Mouse (Mus musculus) stomach, postnatal 0 days (tissue): ENCODE results near the gene 9530068E07Rik. TPM values are rescaled to one million over a fixed set of nuclear protein-coding genes. Genes with fewer than 3 reads are reported as not detected.

ENCODE experiments used
- ATAC-seq: fragments of 200-750 bp; cut with Nextera tagmentation; 2 replicates; pipeline ENCODE4 v1.8.0; 2017; ENCODE audit not compliant: low FRiP score, low TSS enrichment
- DNase-seq: peaks from one replicate; pipeline ENCODE4 v3.0.0-alpha.2; 2016; ENCODE audit warnings: low spot score
- H3K27ac ChIP-seq: fragments of 300-500 bp; sonication (generic); replicated peaks from 2 replicates; pipeline ENCODE4 v1.5.1; 2014; ENCODE audit warnings: mild to moderate bottlenecking, control low read depth
- H3K27me3 ChIP-seq: fragments of 300-500 bp; sonication (generic); 2 replicates; pipeline ENCODE4 v1.6.1; 2014; ENCODE audit warnings: low read length; ENCODE audit not compliant: control insufficient read depth, insufficient read depth
- H3K36me3 ChIP-seq: fragments of 300-500 bp; sonication (generic); 2 replicates; pipeline ENCODE4 v1.6.1; 2014; ENCODE audit warnings: low read length, mixed read lengths; ENCODE audit not compliant: control insufficient read depth, insufficient read depth
- H3K4me1 ChIP-seq: fragments of 300-500 bp; sonication (generic); replicated peaks from 2 replicates; pipeline ENCODE4 v1.6.1; 2014; ENCODE audit warnings: antibody characterized with exemption; ENCODE audit not compliant: control insufficient read depth, insufficient read depth
- H3K4me2 ChIP-seq: fragments of 300-500 bp; sonication (generic); replicated peaks from 2 replicates; pipeline ENCODE4 v1.6.1; 2014; ENCODE audit warnings: low read depth, mild to moderate bottlenecking, control low read depth, moderate library complexity
- H3K4me3 ChIP-seq: fragments of 300-500 bp; sonication (generic); 2 replicates; pipeline ENCODE4 v1.5.1; 2014; ENCODE audit warnings: low read depth, low read length, control low read depth
- H3K9ac ChIP-seq: fragments of 300-500 bp; sonication (generic); 2 replicates; pipeline ENCODE4 v1.6.1; 2014; ENCODE audit warnings: mild to moderate bottlenecking, low read length, control low read depth, mixed read lengths
- H3K9me3 ChIP-seq: fragments of 300-500 bp; sonication (generic); 2 replicates; pipeline ENCODE4 v1.6.1; 2016; ENCODE audit warnings: low read length; ENCODE audit not compliant: control insufficient read depth
- CTCF ChIP-seq: IDR thresholded peaks from 2 replicates; pipeline ENCODE4 v1.5.1; 2016; ENCODE audit warnings: antibody characterized with exemption, low read depth, mild to moderate bottlenecking, moderate library complexity
- EP300 ChIP-seq: optimal IDR thresholded peaks from 2 replicates; pipeline ENCODE3; 2016; ENCODE audit warnings: antibody characterized with exemption
- WGBS: fragments of 180-500 bp; shearing (Covaris S2); extraction: QIAGEN DNeasy Blood & Tissue Kit; methylation state at CpG from one replicate; pipeline ENCODE4 v1.1.7; 2014; 5-methylcytosine and 5-hydroxymethylcytosine counted together
- polyA plus RNA-seq: library from polyadenylated mRNA; unstranded; fragments of >200 nt; fragmentation: Nextera tagmentation; extraction: Ambion mirVana; gene quantifications from 2 replicates; pipeline ENCODE4 v1.2.1, GENCODE M21; 2015

9530068E07Rik gene
- polyA plus RNA-seq, 1 experiment from 2014 or later = 104 TPM

GRCm38 (mm10) chr11:52360471-52361277, 35.6 kb upstream of the 9530068E07Rik start, which contains the start of gene Vdac1:
TSS of gene Vdac1 (plus strand) at chr11:52360860.
- no peaks in the 10 kb centered on the region for H3K27me3 ChIP-seq
- peak within 1 kb of the TSS; percentile 95 for H3K9ac ChIP-seq
- no peaks in the 10 kb centered on the region for H3K9me3 ChIP-seq
- no peaks in the 10 kb centered on the region for H3K36me3 ChIP-seq
- 0% methylated on average over 63 of the region's 84 CpGs for WGBS
- TF ChIP-seq EP300 (no peak), CTCF (0 out of 2 replicates have a peak, but pooled peaks have one; percentile 5)
- H3K4me2 ChIP-seq = peak within 1 kb of the TSS; percentile 82
- peak within 1 kb of the TSS; percentile 98 for H3K27ac ChIP-seq
- DNase-seq (peak; percentile 90), ATAC-seq (peak; percentile 91)
- H3K4me1 ChIP-seq = peaks cover 11% of the 10 kb centered on the region
- peak within 1 kb of the TSS; percentile 80 for H3K4me3 ChIP-seq

DNA sequence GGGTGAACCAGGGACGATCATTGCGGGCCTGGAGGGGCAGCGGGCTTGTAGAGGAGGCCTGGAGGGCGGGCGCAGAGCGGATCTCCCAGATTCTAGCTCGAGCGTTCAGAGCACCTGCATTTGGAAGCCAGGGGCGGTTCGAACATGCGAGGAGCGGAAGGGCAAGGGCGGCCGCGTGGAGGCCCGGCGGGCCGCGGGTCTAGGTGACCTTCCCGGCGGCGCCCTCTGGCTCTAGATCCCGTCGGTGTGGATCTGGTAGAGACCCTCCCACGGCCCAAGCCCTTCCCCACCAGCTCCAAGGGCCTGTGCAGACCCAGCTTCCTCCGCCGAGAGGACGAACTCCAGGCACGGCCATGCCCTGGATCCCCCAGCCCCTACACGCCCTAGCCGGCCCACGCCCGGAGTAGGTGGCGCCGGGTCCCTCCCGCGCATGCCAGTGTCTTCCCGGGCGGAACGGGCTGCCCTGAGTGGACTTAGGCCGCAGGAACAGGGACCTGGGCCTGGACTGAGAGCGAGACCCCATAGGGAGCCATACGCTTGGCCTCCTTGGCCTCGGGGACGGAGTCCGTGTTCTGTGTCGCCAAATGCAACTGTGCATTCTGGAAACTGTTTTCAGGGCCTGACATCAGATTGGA, 34.8 kb upstream of the 9530068E07Rik start:
- Histone ChIP-seq H3K27me3 (no peaks in the 10 kb centered on the region), H3K4me2 (peak overlapping the region; percentile 82), H3K27ac (peak overlapping the region; percentile 98), H3K36me3 (no peaks in the 10 kb centered on the region), H3K4me3 (peak overlapping the region; percentile 80), H3K9ac (peak overlapping the region; percentile 95), H3K9me3 (no peaks in the 10 kb centered on the region), H3K4me1 (peaks cover 11% of the 10 kb centered on the region)
- TF ChIP-seq EP300 = no peak
- peak; percentile 15; the same call in 1 of the 2 replicates for TF ChIP-seq CTCF
- DNase-seq = peak; percentile 67
- peak; percentile 9 for ATAC-seq
- WGBS = under 1% methylated on average over 39 of the region's 47 CpGs

DNA sequence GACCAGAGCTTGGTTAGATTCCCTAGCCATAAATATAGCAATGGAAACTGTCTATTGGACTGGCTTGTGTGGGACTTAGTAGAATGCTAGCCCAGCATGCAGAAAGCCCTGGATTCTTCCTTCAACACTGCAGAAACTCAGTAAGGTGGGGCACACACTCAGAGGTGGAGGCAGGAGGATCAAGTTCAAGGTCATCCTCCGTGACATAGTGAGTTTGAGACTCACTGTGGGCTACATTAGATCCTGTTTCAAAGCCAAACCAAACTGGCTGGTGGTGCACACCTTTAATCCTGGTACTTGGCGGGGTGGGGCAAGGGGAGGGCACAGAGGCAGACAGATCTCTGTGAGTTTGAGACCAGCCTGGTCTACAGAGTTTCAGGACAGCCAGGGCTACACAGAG, 31.9 kb upstream of the 9530068E07Rik start:
- Histone ChIP-seq H3K4me1 (peaks cover 13% of the 10 kb centered on the region), H3K4me2 (no peak overlapping the region), H3K4me3 (no peak overlapping the region), H3K36me3 (no peaks in the 10 kb centered on the region), H3K27ac (no peak overlapping the region), H3K9ac (no peak overlapping the region), H3K27me3 (no peaks in the 10 kb centered on the region), H3K9me3 (no peaks in the 10 kb centered on the region)
- TF ChIP-seq EP300 (no peak), CTCF (no peak)
- ATAC-seq (no peak), DNase-seq (no peak)
- 58% methylated on average over 2 of the region's 2 CpGs for WGBS

GRCm38 (mm10) chr11:52365143-52365542, 31.1 kb upstream of the 9530068E07Rik start:
- 0 out of 2 replicates have a peak overlapping the region, but pooled peaks have one; percentile 0 for H3K9ac ChIP-seq

DNA sequence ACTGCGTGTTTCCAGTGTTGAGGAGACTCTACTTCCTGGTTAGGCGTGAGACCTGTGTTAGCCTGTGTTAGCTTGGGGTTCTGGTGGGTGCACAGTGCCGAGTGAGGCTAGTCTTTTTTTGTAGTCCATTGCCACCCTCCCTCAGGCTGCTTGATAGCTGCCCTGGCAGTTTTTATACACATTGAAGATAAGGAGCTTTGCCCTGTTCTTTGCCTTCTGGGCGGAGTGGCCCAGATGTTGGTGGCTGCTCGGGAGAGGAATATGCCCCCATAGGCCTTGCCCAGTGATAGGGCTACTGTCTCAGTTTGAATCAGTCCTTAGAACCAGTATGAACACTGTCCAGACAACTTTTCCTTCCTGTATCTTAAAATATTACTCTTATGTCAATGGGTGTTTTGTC, 29.9 kb upstream of the 9530068E07Rik start:
- 72% methylated on average over 5 of the region's 5 CpGs for WGBS
- no peaks in the 10 kb centered on the region for H3K27me3 ChIP-seq
- H3K4me1 ChIP-seq = peaks cover 12% of the 10 kb centered on the region
- H3K36me3 ChIP-seq = no peaks in the 10 kb centered on the region
- H3K9ac ChIP-seq = no peak overlapping the region
- no peaks in the 10 kb centered on the region for H3K9me3 ChIP-seq
- H3K4me3 ChIP-seq = no peak overlapping the region
- 0 out of 2 replicates have a peak overlapping the region, but pooled peaks have one; percentile 18 for H3K27ac ChIP-seq
- DNase-seq = no peak
- H3K4me2 ChIP-seq = no peak overlapping the region
- no peak for TF ChIP-seq EP300
- ATAC-seq = no peak

More at GRCm38 (mm10) chr11:52365143-52365542, 31.1 kb upstream of the 9530068E07Rik start:
- no peaks in the 10 kb centered on the region for H3K36me3 ChIP-seq
- H3K4me1 ChIP-seq = peaks cover 10% of the 10 kb centered on the region
- no peak overlapping the region for H3K4me3 ChIP-seq
- no peaks in the 10 kb centered on the region for H3K9me3 ChIP-seq
- peak overlapping the region; percentile 35; the same call in 1 of the 2 replicates for H3K27ac ChIP-seq
- no peaks in the 10 kb centered on the region for H3K27me3 ChIP-seq
- WGBS = 32% methylated on average over 1 of the region's 1 CpGs
- TF ChIP-seq EP300 (no peak), CTCF (no peak)
- ATAC-seq (no peak), DNase-seq (no peak)
- H3K4me2 ChIP-seq = no peak overlapping the region; the same call in 1 of the 2 replicates
